Mouse (Mus musculus): Measurements from ENCODE around the gene Gm16253.

Gm16253 gene

GRCm38 (mm10) chr3:96573611-96574511 lies 2.9 kb upstream of the Gm16253 start:
- no peak for DNase-seq (ENCODE audit: low spot score)

GRCm38 (mm10) chr3:96575272-96575984 lies 1.4 kb upstream of the Gm16253 start:
- DNase-seq (ENCODE audit: low spot score): peak; percentile 76

GRCm38 (mm10) chr3:96576005-96576658 lies 652 bp upstream of the Gm16253 start:
- DNase-seq (ENCODE audit: low spot score): peak; percentile 76

- no peak for DNase-seq (ENCODE audit: low spot score)
Observed at GRCm38 (mm10) chr3:96577566-96577965, 782 bp downstream of the Gm16253 start.

- DNase-seq (ENCODE audit: low spot score): no peak
Observed at GRCm38 (mm10) chr3:96578561-96579238, 1.9 kb downstream of the Gm16253 start.

GRCm38 (mm10) chr3:96579239-96579750 lies 2.5 kb downstream of the Gm16253 start:
- DNase-seq (ENCODE audit: low spot score): no peak

- DNase-seq (ENCODE audit: low spot score): peak; percentile 89
Observed at GRCm38 (mm10) chr3:96579885-96580454, 3.2 kb downstream of the Gm16253 start.

- no peak for DNase-seq (ENCODE audit: low spot score)
Observed at GRCm38 (mm10) chr3:96581141-96581540, 4.4 kb downstream of the Gm16253 start.

- DNase-seq (ENCODE audit: low spot score): no peak
Observed at GRCm38 (mm10) chr3:96581771-96582515, 5.2 kb downstream of the Gm16253 start.

- DNase-seq (ENCODE audit: low spot score): no peak
Observed at GRCm38 (mm10) chr3:96583386-96583785, 6.6 kb downstream of the Gm16253 start.

- DNase-seq (ENCODE audit: low spot score): no peak
Observed at GRCm38 (mm10) chr3:96590657-96591056, 13.9 kb downstream of the Gm16253 start.

- peak; percentile 26 for DNase-seq (ENCODE audit: low spot score)
Observed at GRCm38 (mm10) chr3:96593374-96593773, 16.6 kb downstream of the Gm16253 start.

- DNase-seq (ENCODE audit: low spot score): peak; percentile 95
Observed at GRCm38 (mm10) chr3:96593790-96594560, 17.2 kb downstream of the Gm16253 start, which contains the start of gene Polr3gl. Polr3gl (minus strand) TSS chr3:96594181.

- no peak for DNase-seq (ENCODE audit: low spot score)
Observed at GRCm38 (mm10) chr3:96594851-96595250, 18.1 kb downstream of the Gm16253 start.

GRCm38 (mm10) chr3:96595661-96596060 lies 18.9 kb downstream of the Gm16253 start:
- no peak for DNase-seq (ENCODE audit: low spot score)

GRCm38 (mm10) chr3:96596228-96596707 lies 19.5 kb downstream of the Gm16253 start, which contains the start of gene Ankrd34a:
Ankrd34a (plus strand) TSS chr3:96596636.
- DNase-seq (ENCODE audit: low spot score): no peak

GRCm38 (mm10) chr3:96596855-96597254 lies 20.1 kb downstream of the Gm16253 start:
- no peak for DNase-seq (ENCODE audit: low spot score)

GRCm38 (mm10) chr3:96597435-96597891 lies 20.7 kb downstream of the Gm16253 start:
- DNase-seq (ENCODE audit: low spot score): peak; percentile 12
